Mouse (Mus musculus) cerebellum, postnatal 4 days (tissue): ENCODE measurements at regions not wholly inside any gene's neighbourhood (a gene's known extent, or its start where the extent isn't known, plus 50 kb on each side); places are given as distances from the start of the nearest gene placed in this dataset.

Source experiments
- DNase-seq, 2 experiments: peaks; one replicate each; pipeline ENCODE4 v3.0.0; 2022; ENCODE audit warnings: low spot score in 2 of 2, mixed read lengths in 1 of 2

- peak in 1 of 2 experiments; percentile 1 for DNase-seq
These were observed 1034.9 kb downstream of the Gm597 start for GRCm38 (mm10) chr1:27745200-27745599.
